Mouse (Mus musculus) bone marrow macrophage, adult 2 months (primary cell): ENCODE measurements around the gene Itga2b.

Source experiments
- CTCF ChIP-seq: IDR thresholded peaks from 2 replicates; pipeline ENCODE4 v1.5.1; 2012; ENCODE audit warnings: low read depth, mild to moderate bottlenecking, low read length, moderate library complexity
- POLR2A ChIP-seq: IDR thresholded peaks from 2 replicates; pipeline ENCODE4 v1.6.1; 2012; ENCODE audit warnings: mild to moderate bottlenecking, low read depth, low read length, borderline replicate concordance

DNA sequence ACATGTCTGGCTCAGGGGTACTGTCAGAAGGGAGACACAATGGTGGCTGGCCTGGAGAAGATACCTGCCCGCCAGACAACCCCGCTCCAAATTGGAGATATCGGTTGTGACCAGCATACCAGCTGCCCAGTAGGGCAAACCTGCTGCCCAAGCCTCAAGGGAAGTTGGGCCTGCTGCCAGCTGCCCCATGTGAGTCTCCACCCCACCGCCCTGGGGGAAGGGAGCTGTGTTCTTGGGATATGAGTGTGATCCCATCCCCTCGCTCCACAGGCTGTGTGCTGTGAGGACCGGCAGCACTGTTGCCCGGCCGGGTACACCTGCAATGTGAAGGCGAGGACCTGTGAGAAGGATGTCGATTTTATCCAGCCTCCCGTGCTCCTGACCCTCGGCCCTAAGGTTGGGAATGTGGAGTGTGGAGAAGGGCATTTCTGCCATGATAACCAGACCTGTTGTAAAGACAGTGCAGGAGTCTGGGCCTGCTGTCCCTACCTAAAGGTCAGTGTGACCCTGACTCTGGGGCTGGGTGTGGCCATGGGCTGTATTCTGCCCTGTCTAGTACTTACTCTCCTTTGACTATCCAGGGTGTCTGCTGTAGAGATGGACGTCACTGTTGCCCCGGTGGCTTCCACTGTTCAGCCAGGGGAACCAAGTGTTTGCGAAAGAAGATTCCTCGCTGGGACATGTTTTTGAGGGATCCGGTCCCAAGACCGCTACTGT, 34.0 kb downstream of the Itga2b start:
- TF ChIP-seq CTCF, result no peak
- TF ChIP-seq POLR2A, result no peak
